Comparison of ENCODE assay signal across 11 mouse cellular contexts in the genomic region with DNA sequence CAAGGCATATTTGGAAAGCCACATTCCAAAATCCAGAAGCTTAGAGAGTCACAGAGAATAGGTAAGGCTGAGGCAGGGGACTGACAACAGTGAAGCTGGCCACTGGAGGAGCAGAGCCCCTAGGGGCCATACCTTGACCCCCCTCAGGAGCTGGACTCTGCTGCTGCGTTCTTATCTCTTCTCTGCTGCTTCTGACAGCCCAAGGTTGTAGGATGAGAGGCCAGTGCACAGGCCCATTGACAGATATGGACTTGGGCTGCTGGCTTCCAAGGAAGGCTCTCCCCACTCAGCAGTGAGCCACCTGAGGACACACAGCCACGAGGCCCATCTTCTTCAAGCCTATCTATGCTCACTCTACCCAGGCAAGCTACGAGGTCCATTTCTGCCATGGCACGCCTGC. TPM values are rescaled to one million over a fixed set of nuclear protein-coding genes. Genes with fewer than 3 reads are reported as not detected.
DNase-seq lines count a peak whose midpoint lies in the region; ATAC-seq and TF ChIP-seq lines count a peak whose summit lies in the region.
"Had no signal": no experiment of that assay in that cellular context is flagged by ENCODE, and none has a peak within 500 bp of the region (broad histone marks: within the 10 kb centered on the region; RNA-seq: fewer than 3 reads in every experiment).

No protein-coding gene starts in this region.

- peak overlapping the region; percentile 20; the same call in 1 of the 2 replicates for H3K9ac ChIP-seq in neural tube, embryonic 11.5 days (ENCODE audit: low read length)
- H3K9ac ChIP-seq in stomach, postnatal 0 days (ENCODE audit: low read length): no peak overlapping the region
- H3K9ac ChIP-seq: liver, embryonic 13.5 days had no signal

- no peaks in the 10 kb centered on the region for H3K36me3 ChIP-seq in neural tube, embryonic 11.5 days (ENCODE audit: control insufficient read depth, insufficient read depth, low read length)
- H3K36me3 ChIP-seq in stomach, postnatal 0 days (ENCODE audit: control insufficient read depth, insufficient read depth, low read length): no peaks in the 10 kb centered on the region

- no peak for TF ChIP-seq CTCF in cerebellum, adult 2 months (IDR thresholded peaks at IDR 0.05; ENCODE audit: borderline replicate concordance, insufficient read depth, low read depth, low read length)
- no peak for TF ChIP-seq CTCF in stomach, postnatal 0 days (IDR thresholded peaks at IDR 0.05; ENCODE audit: low read depth)

- 53% methylated on average over 4 of the region's 4 CpGs for WGBS in cerebellum, adult 2 months
- 86% methylated on average over 4 of the region's 4 CpGs for WGBS in neural tube, embryonic 11.5 days
- WGBS in stomach, postnatal 0 days: 76% methylated on average over 4 of the region's 4 CpGs

- no peaks in the 10 kb centered on the region for H3K9me3 ChIP-seq in neural tube, embryonic 11.5 days (ENCODE audit: control insufficient read depth, low read length)
- no peaks in the 10 kb centered on the region for H3K9me3 ChIP-seq in stomach, postnatal 0 days (ENCODE audit: control insufficient read depth, low read length)
- H3K9me3 ChIP-seq: liver, embryonic 13.5 days had no signal

- no peak for TF ChIP-seq POLR2A in cerebellum, adult 2 months (IDR thresholded peaks at IDR 0.05; ENCODE audit: borderline replicate concordance, insufficient read depth, low read length)

- peak overlapping the region; percentile 61 for H3K27ac ChIP-seq in cerebellum, adult 2 months (ENCODE audit: insufficient read depth, low read length)
- H3K27ac ChIP-seq in neural tube, embryonic 11.5 days (ENCODE audit: low read depth, low read length): peak overlapping the region; percentile 92; the same call in 1 of the 2 replicates
- 0 out of 2 replicates have a peak overlapping the region, but pooled peaks have one; percentile 13 for H3K27ac ChIP-seq in stomach, postnatal 0 days (replicated peaks)
- H3K27ac ChIP-seq: liver, embryonic 13.5 days had no signal

- DNase-seq in cerebellum, adult 2 months: no peak
- no peak for DNase-seq in cerebellum, adult 11-12 months
- no peak for DNase-seq in neural tube, embryonic 11.5 days (ENCODE audit: low spot score)
- no peak for DNase-seq in neural tube, embryonic 10.5 days (ENCODE audit: extremely low spot score, low spot score)
- no peak for DNase-seq in stomach, postnatal 0 days (ENCODE audit: low spot score)
- DNase-seq in ovary, postnatal 14 days (ENCODE audit: low spot score): no peak
- DNase-seq: gastrocnemius, postnatal 36 days; heart, postnatal 4 days; liver, embryonic 13.5 days had no signal

- peaks cover 70% of the 10 kb centered on the region for H3K4me1 ChIP-seq in cerebellum, adult 2 months (ENCODE audit: control insufficient read depth, insufficient read depth, low read length)
- H3K4me1 ChIP-seq in neural tube, embryonic 11.5 days (ENCODE audit: control insufficient read depth, insufficient read depth, low read length): peaks cover 57% of the 10 kb centered on the region
- H3K4me1 ChIP-seq in stomach, postnatal 0 days (replicated peaks; ENCODE audit: control insufficient read depth, insufficient read depth): peaks cover 24% of the 10 kb centered on the region

- no peaks in the 10 kb centered on the region for H3K27me3 ChIP-seq in cerebellum, adult 2 months (ENCODE audit: control insufficient read depth, insufficient read depth, low read length)
- H3K27me3 ChIP-seq in neural tube, embryonic 11.5 days (ENCODE audit: control insufficient read depth, insufficient read depth, low read length): no peaks in the 10 kb centered on the region
- no peaks in the 10 kb centered on the region for H3K27me3 ChIP-seq in stomach, postnatal 0 days (ENCODE audit: control insufficient read depth, insufficient read depth, low read length)
- H3K27me3 ChIP-seq: liver, embryonic 13.5 days had no signal

- no peak for ATAC-seq in neural tube, embryonic 11.5 days (ENCODE audit: insufficient read depth, low FRiP score, low TSS enrichment)
- ATAC-seq in megakaryocyte-erythroid progenitor cell, adult 5-6 weeks (replicated peaks; ENCODE audit: low FRiP score, low TSS enrichment, poor library complexity, severe bottlenecking): 0 out of 2 replicates have a peak, but pooled peaks have one; percentile 4
- no peak for ATAC-seq in stomach, postnatal 0 days (ENCODE audit: low FRiP score, low TSS enrichment)
- ATAC-seq in erythroid progenitor cell, adult 5-6 weeks (replicated peaks; ENCODE audit: low FRiP score, poor library complexity, severe bottlenecking): no peak

- H3K4me3 ChIP-seq in cerebellum, adult 2 months (replicated peaks; ENCODE audit: insufficient read depth, low read depth, low read length): no peak overlapping the region
- no peak overlapping the region for H3K4me3 ChIP-seq in neural tube, embryonic 11.5 days (ENCODE audit: low read depth, low read length)
- no peak overlapping the region for H3K4me3 ChIP-seq in stomach, postnatal 0 days (ENCODE audit: low read depth, low read length)
- H3K4me3 ChIP-seq: liver, embryonic 13.5 days had no signal

- no peak overlapping the region for H3K4me2 ChIP-seq in neural tube, embryonic 11.5 days (ENCODE audit: low read depth)
- H3K4me2 ChIP-seq in stomach, postnatal 0 days (replicated peaks; ENCODE audit: low read depth): no peak overlapping the region
- H3K4me2 ChIP-seq: liver, embryonic 13.5 days had no signal

- no peak for TF ChIP-seq EP300 in stomach, postnatal 0 days (optimal IDR thresholded peaks at IDR 0.05)

RNA-seq across cellular contexts. Expression of gene Tpcn1, which starts 19.5 kb away (rescaled TPM):
- 47.3 and 56.6 TPM in 2 replicates for polyA plus RNA-seq in cerebellum, adult 2 months (2012; rRNA removed)
- polyA plus RNA-seq in neural tube, embryonic 11.5 days (2014; fragmentation: Nextera tagmentation; extraction: Ambion mirVana): 14.9 and 16.8 TPM in 2 replicates
- total RNA-seq in megakaryocyte-erythroid progenitor cell, adult 5-6 weeks (2014; fragmentation: Nextera tagmentation): 71.7 and 84.7 TPM in 2 replicates
- 16.0 and 19.1 TPM in 2 replicates for total RNA-seq in megakaryocyte-erythroid progenitor cell, adult 5-6 weeks (2017)
- polyA plus RNA-seq in stomach, postnatal 0 days (2015; fragmentation: Nextera tagmentation; extraction: Ambion mirVana): 12.7 and 13.9 TPM in 2 replicates
- total RNA-seq in erythroid progenitor cell, adult 5-6 weeks (2015; ENCODE audit: low replicate concordance): 107 and 136 TPM in 2 replicates
- total RNA-seq in erythroid progenitor cell, adult 5-6 weeks (2017; ENCODE audit: low replicate concordance): 57.0 and 72.9 TPM in 2 replicates

RNA-seq across cellular contexts. Expression of gene Iqcd, which starts 19.9 kb away (rescaled TPM):
- 1.8 and 2.0 TPM in 2 replicates for polyA plus RNA-seq in cerebellum, adult 2 months (2012; rRNA removed)
- polyA plus RNA-seq in neural tube, embryonic 11.5 days (2014; fragmentation: Nextera tagmentation; extraction: Ambion mirVana): 0.62 and 0.81 TPM in 2 replicates
- 6.4 and 9.0 TPM in 2 replicates for total RNA-seq in megakaryocyte-erythroid progenitor cell, adult 5-6 weeks (2014; fragmentation: Nextera tagmentation)
- total RNA-seq in megakaryocyte-erythroid progenitor cell, adult 5-6 weeks (2017): 6.3 and 7.9 TPM in 2 replicates
- 0.25 and 0.36 TPM in 2 replicates for polyA plus RNA-seq in stomach, postnatal 0 days (2015; fragmentation: Nextera tagmentation; extraction: Ambion mirVana)
- 2.5 TPM in 1 of 2 replicates, not detected in the other for total RNA-seq in erythroid progenitor cell, adult 5-6 weeks (2015; ENCODE audit: low replicate concordance)
- 3.1 and 3.3 TPM in 2 replicates for total RNA-seq in erythroid progenitor cell, adult 5-6 weeks (2017; ENCODE audit: low replicate concordance)
- total RNA-seq: heart, postnatal 4 days had no signal

RNA-seq across cellular contexts. Expression of gene Rita1, which starts 43.4 kb away (rescaled TPM):
- 43.7 and 47.3 TPM in 2 replicates for polyA plus RNA-seq in cerebellum, adult 2 months (2012; rRNA removed)
- 12.3 and 13.2 TPM in 2 replicates for polyA plus RNA-seq in neural tube, embryonic 11.5 days (2014; fragmentation: Nextera tagmentation; extraction: Ambion mirVana)
- 9.9 and 11.8 TPM in 2 replicates for total RNA-seq in megakaryocyte-erythroid progenitor cell, adult 5-6 weeks (2014; fragmentation: Nextera tagmentation)
- 5.5 and 6.9 TPM in 2 replicates for total RNA-seq in megakaryocyte-erythroid progenitor cell, adult 5-6 weeks (2017)
- 12.1 TPM in 2 replicates for polyA plus RNA-seq in stomach, postnatal 0 days (2015; fragmentation: Nextera tagmentation; extraction: Ambion mirVana)
- 0.72 TPM in 1 of 2 replicates, not detected in the other for total RNA-seq in erythroid progenitor cell, adult 5-6 weeks (2015; ENCODE audit: low replicate concordance)
- total RNA-seq in erythroid progenitor cell, adult 5-6 weeks (2017; ENCODE audit: low replicate concordance): 3.9 TPM in 1 of 2 replicates, not detected in the other

RNA-seq across cellular contexts. Expression of gene Ddx54, which starts 43.6 kb away (rescaled TPM):
- 24.1 and 25.4 TPM in 2 replicates for polyA plus RNA-seq in cerebellum, adult 2 months (2012; rRNA removed)
- 42.0 and 42.6 TPM in 2 replicates for polyA plus RNA-seq in neural tube, embryonic 11.5 days (2014; fragmentation: Nextera tagmentation; extraction: Ambion mirVana)
- 28.3 and 41.7 TPM in 2 replicates for total RNA-seq in megakaryocyte-erythroid progenitor cell, adult 5-6 weeks (2014; fragmentation: Nextera tagmentation)
- total RNA-seq in megakaryocyte-erythroid progenitor cell, adult 5-6 weeks (2017): 40.4 and 40.6 TPM in 2 replicates
- 22.5 and 23.0 TPM in 2 replicates for polyA plus RNA-seq in stomach, postnatal 0 days (2015; fragmentation: Nextera tagmentation; extraction: Ambion mirVana)
- total RNA-seq in erythroid progenitor cell, adult 5-6 weeks (2015; ENCODE audit: low replicate concordance): 1.1 and 1.3 TPM in 2 replicates
- 6.4 and 8.1 TPM in 2 replicates for total RNA-seq in erythroid progenitor cell, adult 5-6 weeks (2017; ENCODE audit: low replicate concordance)

RNA-seq across cellular contexts. Expression of gene Slc8b1, which starts 58.0 kb away (rescaled TPM):
- polyA plus RNA-seq in cerebellum, adult 2 months (2012; rRNA removed): 8.2 TPM in 2 replicates
- 2.9 and 4.9 TPM in 2 replicates for polyA plus RNA-seq in neural tube, embryonic 11.5 days (2014; fragmentation: Nextera tagmentation; extraction: Ambion mirVana)
- 0.35 and 1.6 TPM in 2 replicates for total RNA-seq in megakaryocyte-erythroid progenitor cell, adult 5-6 weeks (2014; fragmentation: Nextera tagmentation)
- 0.09 and 1.7 TPM in 2 replicates for total RNA-seq in megakaryocyte-erythroid progenitor cell, adult 5-6 weeks (2017)
- polyA plus RNA-seq in stomach, postnatal 0 days (2015; fragmentation: Nextera tagmentation; extraction: Ambion mirVana): 4.9 and 5.2 TPM in 2 replicates
- total RNA-seq in erythroid progenitor cell, adult 5-6 weeks (2015; ENCODE audit: low replicate concordance): 3.4 and 5.0 TPM in 2 replicates
- 3.0 and 6.7 TPM in 2 replicates for total RNA-seq in erythroid progenitor cell, adult 5-6 weeks (2017; ENCODE audit: low replicate concordance)

Comparison
In these comparisons a context has a peak if more than half of its experiments do, and no peak if none do; other contexts are left out.
1. H3K27ac ChIP-seq: peak in every context shown above with its lines; median percentile 92 in neural tube, embryonic 11.5 days; 61 in cerebellum, adult 2 months; 13 in stomach, postnatal 0 days.